Mouse (Mus musculus) embryonic facial prominence, embryonic 11.5 days (tissue): Measurements from ENCODE around the gene 4930435E12Rik. TPM values are rescaled to one million over a fixed set of nuclear protein-coding genes. Genes with fewer than 3 reads are reported as not detected.

ENCODE experiments used
- ATAC-seq: fragments of 200-750 bp; cut with Nextera tagmentation; replicated peaks from 2 replicates; pipeline ENCODE4 v1.8.0; 2017; ENCODE audit warnings: low read depth; ENCODE audit not compliant: insufficient number of reproducible peaks, low FRiP score, low TSS enrichment
- DNase-seq: peaks from one replicate; pipeline ENCODE4 v3.0.0-alpha.2; 2015; ENCODE audit warnings: low spot score
- H3K27ac ChIP-seq: fragments of 300-500 bp; sonication (generic); replicated peaks from 2 replicates; pipeline ENCODE4 v1.5.1; 2014; ENCODE audit warnings: mild to moderate bottlenecking, low read depth, low read length, control low read depth
- H3K27me3 ChIP-seq: fragments of 300-500 bp; sonication (generic); 2 replicates; pipeline ENCODE4 v1.6.1; 2014; ENCODE audit warnings: mild to moderate bottlenecking, low read length, moderate library complexity, mixed read lengths; ENCODE audit not compliant: control insufficient read depth, insufficient read depth
- H3K36me3 ChIP-seq: fragments of 300-500 bp; sonication (generic); replicated peaks from 2 replicates; pipeline ENCODE4 v1.6.1; 2014; ENCODE audit warnings: low read depth, mild to moderate bottlenecking, low read length, moderate library complexity, mixed read lengths; ENCODE audit not compliant: control insufficient read depth, insufficient read depth
- H3K4me1 ChIP-seq: fragments of 300-500 bp; sonication (generic); 2 replicates; pipeline ENCODE4 v1.6.1; 2014; ENCODE audit warnings: low read length, mixed read lengths; ENCODE audit not compliant: control insufficient read depth, insufficient read depth
- H3K4me2 ChIP-seq: fragments of 300-500 bp; sonication (generic); 2 replicates; pipeline ENCODE4 v1.6.1; 2014; ENCODE audit warnings: low read depth, mild to moderate bottlenecking, control low read depth, low read length, moderate library complexity
- H3K4me3 ChIP-seq: fragments of 300-500 bp; sonication (generic); 2 replicates; pipeline ENCODE4 v1.5.1; 2014; ENCODE audit warnings: low read depth, low read length, control low read depth
- H3K9ac ChIP-seq: fragments of 300-500 bp; sonication (generic); replicated peaks from 2 replicates; pipeline ENCODE4 v1.6.1; 2014; ENCODE audit warnings: mild to moderate bottlenecking, control low read depth, low read length
- H3K9me3 ChIP-seq: fragments of 300-500 bp; sonication (generic); replicated peaks from 2 replicates; pipeline ENCODE4 v1.6.1; 2016; ENCODE audit warnings: mild to moderate bottlenecking, low read length, inconsistent platforms, mixed read lengths; ENCODE audit not compliant: control insufficient read depth
- WGBS: fragments of 180-500 bp; shearing (Covaris S2); extraction: QIAGEN DNeasy Blood & Tissue Kit; methylation state at CpG from one replicate; pipeline ENCODE4 v1.1.7; 2014; 5-methylcytosine and 5-hydroxymethylcytosine counted together
- polyA plus RNA-seq: library from polyadenylated mRNA; unstranded; fragments of >200 nt; fragmentation: Nextera tagmentation; extraction: Ambion mirVana; gene quantifications from 2 replicates; pipeline ENCODE4 v1.2.1, GENCODE M21; 2014

Gene 4930435E12Rik
- polyA plus RNA-seq, 1 experiment from 2014 or later: not detected

- ATAC-seq: no peak
- Histone ChIP-seq H3K4me2 (no peak overlapping the region), H3K4me1 (no peaks in the 10 kb centered on the region), H3K9ac (no peak overlapping the region), H3K36me3 (no peaks in the 10 kb centered on the region), H3K27ac (no peak overlapping the region), H3K4me3 (no peak overlapping the region), H3K9me3 (no peaks in the 10 kb centered on the region), H3K27me3 (no peaks in the 10 kb centered on the region)
- no peak for DNase-seq
- 64% methylated on average over 2 of the region's 2 CpGs for WGBS
Measured at GRCm38 (mm10) chr16:38781946-38782345, 46.6 kb downstream of the 4930435E12Rik start.

- Histone ChIP-seq H3K9me3 (no peaks in the 10 kb centered on the region), H3K27ac (no peak overlapping the region), H3K4me3 (no peak overlapping the region), H3K9ac (no peak overlapping the region), H3K4me1 (no peaks in the 10 kb centered on the region), H3K4me2 (no peak overlapping the region), H3K27me3 (no peaks in the 10 kb centered on the region), H3K36me3 (no peaks in the 10 kb centered on the region)
- 97% methylated on average over 7 of the region's 7 CpGs for WGBS
- ATAC-seq: no peak
- no peak for DNase-seq
Measured at GRCm38 (mm10) chr16:38780960-38781572, 47.5 kb downstream of the 4930435E12Rik start.

- H3K4me2 ChIP-seq: no peak overlapping the region
- H3K36me3 ChIP-seq: no peaks in the 10 kb centered on the region
- no peak overlapping the region for H3K27ac ChIP-seq
- no peak for ATAC-seq
- H3K27me3 ChIP-seq: no peaks in the 10 kb centered on the region
- H3K9me3 ChIP-seq: no peaks in the 10 kb centered on the region
- 52% methylated on average over 6 of the region's 6 CpGs for WGBS
- H3K9ac ChIP-seq: no peak overlapping the region
- H3K4me3 ChIP-seq: no peak overlapping the region
- DNase-seq: no peak
- H3K4me1 ChIP-seq: no peaks in the 10 kb centered on the region
Measured at GRCm38 (mm10) chr16:38776342-38776741, 52.2 kb downstream of the 4930435E12Rik start.

- no peak overlapping the region for H3K4me3 ChIP-seq
- ATAC-seq (no peak), DNase-seq (no peak)
- H3K9ac ChIP-seq: no peak overlapping the region
- H3K4me1 ChIP-seq: no peaks in the 10 kb centered on the region
- H3K9me3 ChIP-seq: no peaks in the 10 kb centered on the region
- no peaks in the 10 kb centered on the region for H3K36me3 ChIP-seq
- H3K27me3 ChIP-seq: no peaks in the 10 kb centered on the region
- 81% methylated on average over 7 of the region's 7 CpGs for WGBS
- no peak overlapping the region for H3K4me2 ChIP-seq
- H3K27ac ChIP-seq: no peak overlapping the region
Measured at GRCm38 (mm10) chr16:38774964-38775746, 53.4 kb downstream of the 4930435E12Rik start.

GRCm38 (mm10) chr16:38772906-38773496 lies 55.5 kb downstream of the 4930435E12Rik start:
- no peaks in the 10 kb centered on the region for H3K4me1 ChIP-seq
- H3K4me3 ChIP-seq: no peak overlapping the region
- ATAC-seq: no peak
- no peaks in the 10 kb centered on the region for H3K36me3 ChIP-seq
- no peaks in the 10 kb centered on the region for H3K27me3 ChIP-seq
- H3K9ac ChIP-seq: no peak overlapping the region
- H3K9me3 ChIP-seq: no peaks in the 10 kb centered on the region
- WGBS: 75% methylated on average over 12 of the region's 12 CpGs
- H3K4me2 ChIP-seq: no peak overlapping the region
- DNase-seq: no peak
- no peak overlapping the region for H3K27ac ChIP-seq

GRCm38 (mm10) chr16:38771145-38771544 lies 57.4 kb downstream of the 4930435E12Rik start:
- no peaks in the 10 kb centered on the region for H3K27me3 ChIP-seq
- ATAC-seq (no peak), DNase-seq (no peak)
- H3K27ac ChIP-seq: no peak overlapping the region
- H3K36me3 ChIP-seq: no peaks in the 10 kb centered on the region
- 94% methylated on average over 6 of the region's 6 CpGs for WGBS
- H3K4me1 ChIP-seq: no peaks in the 10 kb centered on the region
- no peak overlapping the region for H3K9ac ChIP-seq
- H3K4me3 ChIP-seq: no peak overlapping the region
- no peaks in the 10 kb centered on the region for H3K9me3 ChIP-seq
- H3K4me2 ChIP-seq: no peak overlapping the region

GRCm38 (mm10) chr16:38769529-38769928 lies 59.0 kb downstream of the 4930435E12Rik start:
- ATAC-seq (no peak), DNase-seq (no peak)
- no peak overlapping the region for H3K4me3 ChIP-seq
- no peaks in the 10 kb centered on the region for H3K9me3 ChIP-seq
- H3K27me3 ChIP-seq: no peaks in the 10 kb centered on the region
- no peak overlapping the region for H3K9ac ChIP-seq
- no peaks in the 10 kb centered on the region for H3K4me1 ChIP-seq
- H3K27ac ChIP-seq: no peak overlapping the region
- H3K4me2 ChIP-seq: no peak overlapping the region
- no peaks in the 10 kb centered on the region for H3K36me3 ChIP-seq
- WGBS: 81% methylated on average over 9 of the region's 9 CpGs

GRCm38 (mm10) chr16:38768386-38768785 lies 60.2 kb downstream of the 4930435E12Rik start:
- no peak overlapping the region for H3K9ac ChIP-seq
- H3K9me3 ChIP-seq: no peaks in the 10 kb centered on the region
- no peak overlapping the region for H3K4me2 ChIP-seq
- WGBS: 91% methylated on average over 8 of the region's 8 CpGs
- H3K27ac ChIP-seq: no peak overlapping the region
- no peak for ATAC-seq
- no peaks in the 10 kb centered on the region for H3K36me3 ChIP-seq
- H3K27me3 ChIP-seq: no peaks in the 10 kb centered on the region
- no peaks in the 10 kb centered on the region for H3K4me1 ChIP-seq
- no peak for DNase-seq
- H3K4me3 ChIP-seq: no peak overlapping the region
